Mouse (Mus musculus) lung, embryonic 15.5 days (tissue): ENCODE results near the gene Tmem260. TPM values are rescaled to one million over a fixed set of nuclear protein-coding genes. Genes with fewer than 3 reads are reported as not detected.
"Not testable (repeated sequence)": the region's sequence is repeated elsewhere in the genome, so short reads cannot be mapped to it uniquely, and the experiment has no call there.

Source experiments
- ATAC-seq: fragments of 200-750 bp; cut with Nextera tagmentation; 2 replicates; pipeline ENCODE4 v1.8.0; 2017; ENCODE audit warnings: moderate number of reproducible peaks, borderline replicate concordance; ENCODE audit not compliant: low FRiP score, low TSS enrichment; ENCODE audit errors: extremely low read depth
- H3K27ac ChIP-seq: fragments of 300-500 bp; sonication (generic); 2 replicates; pipeline ENCODE4 v1.5.1; 2015; ENCODE audit warnings: moderate library complexity, mild to moderate bottlenecking, inconsistent platforms
- H3K27me3 ChIP-seq: fragments of 300-500 bp; sonication (generic); 2 replicates; pipeline ENCODE4 v1.6.1; 2015; ENCODE audit warnings: inconsistent platforms
- H3K36me3 ChIP-seq: fragments of 300-500 bp; sonication (generic); 2 replicates; pipeline ENCODE4 v1.6.1; 2015; ENCODE audit warnings: inconsistent platforms
- H3K4me1 ChIP-seq: fragments of 300-500 bp; sonication (generic); 2 replicates; pipeline ENCODE4 v1.6.1; 2015; ENCODE audit warnings: inconsistent platforms
- H3K4me2 ChIP-seq: fragments of 300-500 bp; sonication (generic); 2 replicates; pipeline ENCODE4 v1.6.1; 2015; ENCODE audit warnings: inconsistent platforms, mild to moderate bottlenecking, moderate library complexity
- H3K4me3 ChIP-seq: fragments of 300-500 bp; sonication (generic); 2 replicates; pipeline ENCODE4 v1.5.1; 2015; ENCODE audit warnings: mild to moderate bottlenecking, inconsistent platforms
- H3K9ac ChIP-seq: fragments of 300-500 bp; sonication (generic); 2 replicates; pipeline ENCODE4 v1.6.1; 2015; ENCODE audit warnings: inconsistent platforms
- H3K9me3 ChIP-seq: fragments of 300-500 bp; sonication (generic); 2 replicates; pipeline ENCODE4 v1.6.1; 2016; ENCODE audit warnings: inconsistent platforms
- WGBS: fragments of 180-500 bp; shearing (Covaris S2); methylation state at CpG from one replicate; pipeline ENCODE4 v1.1.7; 2015; 5-methylcytosine and 5-hydroxymethylcytosine counted together
- polyA plus RNA-seq: library from polyadenylated mRNA; unstranded; fragments of >200 nt; fragmentation: Nextera tagmentation; extraction: Ambion mirVana; gene quantifications from 2 replicates; pipeline ENCODE4 v1.2.1, GENCODE M21; 2015

Gene Tmem260
- polyA plus RNA-seq, 1 experiment from 2014 or later, result 24.4 TPM

DNA sequence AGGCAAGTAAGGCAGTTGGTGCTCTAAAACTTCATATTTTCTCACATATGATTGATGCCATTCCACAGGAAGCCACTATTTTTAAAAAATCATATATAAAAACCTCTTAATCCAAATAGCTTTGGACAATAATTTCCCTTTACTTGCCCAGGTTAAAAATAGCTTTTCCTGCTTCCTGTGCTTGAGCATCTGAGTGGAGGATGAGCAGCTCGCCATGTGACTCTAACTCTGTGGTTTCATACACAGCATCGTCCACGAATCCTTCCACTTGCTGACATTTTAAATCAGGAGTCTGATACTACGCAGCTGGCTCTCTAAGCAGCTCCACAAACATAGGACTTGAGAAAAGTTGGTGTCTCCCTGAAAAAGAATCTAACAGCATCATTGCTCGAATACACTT is 7.5 kb downstream of the Tmem260 start:
- Histone ChIP-seq H3K9ac (no peak overlapping the region), H3K27ac (no peak overlapping the region), H3K36me3 (peaks cover 11% of the 10 kb centered on the region; the same call in 1 of the 2 replicates), H3K4me2 (no peak overlapping the region), H3K4me3 (no peak overlapping the region), H3K27me3 (no peaks in the 10 kb centered on the region), H3K9me3 (no peaks in the 10 kb centered on the region), H3K4me1 (peaks cover 3% of the 10 kb centered on the region; the same call in 1 of the 2 replicates)
- WGBS, result 62% methylated on average over 5 of the region's 5 CpGs
- ATAC-seq, result no peak

DNA sequence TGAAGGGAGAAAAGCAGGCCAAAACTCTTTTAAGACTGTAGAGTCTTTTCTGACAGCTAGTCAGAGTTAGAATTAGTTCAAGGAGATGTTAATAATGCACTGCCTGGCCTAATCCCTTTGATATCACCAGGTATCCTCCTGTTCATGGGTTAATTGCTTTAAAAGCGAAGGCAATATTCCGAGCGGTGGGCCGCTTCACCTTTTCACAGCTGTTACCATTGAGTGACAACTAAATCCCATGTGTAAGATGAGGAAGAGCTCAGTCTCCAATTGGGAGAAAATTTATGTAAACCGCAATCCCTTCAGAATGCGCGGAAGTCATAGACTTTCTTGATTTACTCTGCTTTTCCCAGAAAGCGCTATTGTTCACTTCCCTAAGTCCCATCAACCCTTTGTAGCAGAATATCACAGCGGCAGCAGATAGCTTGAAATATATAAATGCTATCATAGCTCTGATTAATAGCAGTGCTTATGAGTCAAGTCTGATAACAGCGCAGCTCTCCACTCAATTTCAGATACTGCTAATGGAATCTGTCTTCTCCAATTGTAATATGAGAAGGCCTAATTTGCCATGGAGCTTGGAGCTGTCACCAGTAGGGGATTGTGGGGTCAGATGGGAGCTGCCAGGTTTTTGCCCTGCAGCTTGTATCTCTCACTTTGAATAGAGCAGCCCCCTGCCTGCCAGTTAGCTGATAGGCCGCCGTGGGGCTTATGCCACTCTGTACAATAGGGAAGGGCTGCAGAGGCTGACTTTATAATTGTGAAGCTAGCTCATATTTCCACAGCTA is 10.6 kb downstream of the Tmem260 start:
- ATAC-seq, result no peak
- no peak overlapping the region for H3K4me2 ChIP-seq
- no peaks in the 10 kb centered on the region for H3K4me1 ChIP-seq
- H3K9me3 ChIP-seq, result no peaks in the 10 kb centered on the region
- 72% methylated on average over 12 of the region's 12 CpGs for WGBS
- no peak overlapping the region for H3K9ac ChIP-seq
- no peaks in the 10 kb centered on the region for H3K27me3 ChIP-seq
- peaks cover 21% of the 10 kb centered on the region; the same call in 1 of the 2 replicates for H3K36me3 ChIP-seq
- no peak overlapping the region for H3K27ac ChIP-seq
- H3K4me3 ChIP-seq, result no peak overlapping the region

GRCm38 (mm10) chr14:48457288-48457938 is 11.5 kb downstream of the Tmem260 start:
- Histone ChIP-seq H3K4me3 (no peak overlapping the region), H3K27ac (no peak overlapping the region), H3K4me2 (no peak overlapping the region), H3K4me1 (no peaks in the 10 kb centered on the region), H3K36me3 (peaks cover 16% of the 10 kb centered on the region; the same call in 1 of the 2 replicates), H3K9me3 (no peaks in the 10 kb centered on the region), H3K9ac (no peak overlapping the region), H3K27me3 (no peaks in the 10 kb centered on the region)
- 83% methylated on average over 16 of the region's 16 CpGs for WGBS
- ATAC-seq, result no peak

- Histone ChIP-seq H3K9me3 (no peaks in the 10 kb centered on the region), H3K4me2 (no peak overlapping the region)
Observed at GRCm38 (mm10) chr14:48458901-48459300, 13.0 kb downstream of the Tmem260 start.

DNA sequence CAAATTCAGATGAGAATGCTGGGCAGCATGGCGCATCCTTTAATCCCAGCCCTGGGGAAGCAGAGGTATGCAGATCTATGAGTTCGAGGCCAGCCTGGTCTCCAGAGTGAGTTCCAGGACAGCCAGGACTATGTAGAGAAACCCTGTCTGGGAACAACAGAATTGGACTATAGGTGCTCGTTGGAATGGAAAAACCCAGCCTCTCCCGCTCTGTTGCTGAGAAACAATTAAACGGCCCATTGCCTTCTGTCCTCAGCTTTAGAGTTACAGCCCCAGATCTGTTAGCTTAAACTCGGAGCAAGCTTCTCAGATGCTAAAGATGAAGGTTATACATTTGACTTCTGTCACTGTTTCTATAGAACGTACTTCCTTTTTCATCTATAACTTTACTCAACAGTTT is 22.4 kb downstream of the Tmem260 start:
- Histone ChIP-seq H3K36me3 (no peaks in the 10 kb centered on the region; the same call in 1 of the 2 replicates), H3K4me1 (0 out of 2 replicates have a peak, but pooled peaks cover 3% of the 10 kb centered on the region), H3K4me3 (no peak overlapping the region), H3K27me3 (no peaks in the 10 kb centered on the region), H3K9me3 (no peaks in the 10 kb centered on the region), H3K4me2 (no peak overlapping the region), H3K9ac (no peak overlapping the region), H3K27ac (no peak overlapping the region)
- no peak for ATAC-seq
- WGBS, result 88% methylated on average over 7 of the region's 7 CpGs

More at GRCm38 (mm10) chr14:48458901-48459300, 13.0 kb downstream of the Tmem260 start:
- Histone ChIP-seq H3K27me3 (no peaks in the 10 kb centered on the region), H3K9ac (no peak overlapping the region), H3K4me1 (no peaks in the 10 kb centered on the region), H3K36me3 (peaks cover 16% of the 10 kb centered on the region; the same call in 1 of the 2 replicates), H3K4me3 (no peak overlapping the region), H3K27ac (no peak overlapping the region)
- 59% methylated on average over 9 of the region's 9 CpGs for WGBS
- ATAC-seq, result no peak

- 84% methylated on average over 10 of the region's 10 CpGs for WGBS
- Histone ChIP-seq H3K27ac (no peak overlapping the region), H3K9me3 (no peaks in the 10 kb centered on the region), H3K27me3 (no peaks in the 10 kb centered on the region), H3K4me3 (no peak overlapping the region), H3K4me1 (0 out of 2 replicates have a peak, but pooled peaks cover 4% of the 10 kb centered on the region), H3K4me2 (no peak overlapping the region), H3K36me3 (peaks cover 7% of the 10 kb centered on the region; the same call in 1 of the 2 replicates), H3K9ac (no peak overlapping the region)
- ATAC-seq, result no peak
Observed at GRCm38 (mm10) chr14:48470742-48471487, 25.0 kb downstream of the Tmem260 start.

DNA sequence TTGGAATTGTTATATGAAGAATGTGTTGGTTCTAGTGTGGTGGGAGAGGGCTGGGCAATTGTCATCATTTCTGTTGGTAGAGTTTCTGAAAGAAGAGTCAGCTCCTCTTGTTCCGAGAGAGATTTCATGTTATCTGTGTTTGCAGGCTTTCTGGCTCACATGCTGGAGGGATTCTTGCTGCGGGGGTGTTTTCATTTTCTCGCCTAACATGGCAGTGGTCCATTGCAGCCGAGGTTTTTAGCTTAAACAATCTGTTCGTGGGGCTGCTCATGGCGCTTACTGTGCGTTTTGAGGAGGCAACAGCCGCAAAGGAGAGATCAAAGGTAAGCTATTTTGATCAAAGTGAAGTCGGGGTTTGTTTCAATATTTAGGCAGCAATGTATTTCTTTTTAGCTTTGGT is 26.3 kb downstream of the Tmem260 start:
- Histone ChIP-seq H3K4me1 (peaks cover 14% of the 10 kb centered on the region; the same call in 1 of the 2 replicates), H3K9ac (no peak overlapping the region), H3K27me3 (no peaks in the 10 kb centered on the region), H3K36me3 (peaks cover 7% of the 10 kb centered on the region; the same call in 1 of the 2 replicates), H3K9me3 (no peaks in the 10 kb centered on the region), H3K4me3 (no peak overlapping the region), H3K4me2 (no peak overlapping the region), H3K27ac (no peak overlapping the region)
- WGBS, result 44% methylated on average over 9 of the region's 9 CpGs
- no peak for ATAC-seq

- Histone ChIP-seq H3K4me1 (peaks cover 20% of the 10 kb centered on the region; the same call in 1 of the 2 replicates), H3K27ac (0 out of 2 replicates have a peak overlapping the region, but pooled peaks have one; percentile 49), H3K36me3 (peaks cover 13% of the 10 kb centered on the region), H3K4me2 (no peak overlapping the region), H3K4me3 (no peak overlapping the region), H3K9me3 (no peaks in the 10 kb centered on the region), H3K9ac (no peak overlapping the region), H3K27me3 (no peaks in the 10 kb centered on the region)
- 61% methylated on average over 1 of the region's 1 CpGs for WGBS
- no peak for ATAC-seq
Observed at GRCm38 (mm10) chr14:48475370-48475769, 29.4 kb downstream of the Tmem260 start.

DNA sequence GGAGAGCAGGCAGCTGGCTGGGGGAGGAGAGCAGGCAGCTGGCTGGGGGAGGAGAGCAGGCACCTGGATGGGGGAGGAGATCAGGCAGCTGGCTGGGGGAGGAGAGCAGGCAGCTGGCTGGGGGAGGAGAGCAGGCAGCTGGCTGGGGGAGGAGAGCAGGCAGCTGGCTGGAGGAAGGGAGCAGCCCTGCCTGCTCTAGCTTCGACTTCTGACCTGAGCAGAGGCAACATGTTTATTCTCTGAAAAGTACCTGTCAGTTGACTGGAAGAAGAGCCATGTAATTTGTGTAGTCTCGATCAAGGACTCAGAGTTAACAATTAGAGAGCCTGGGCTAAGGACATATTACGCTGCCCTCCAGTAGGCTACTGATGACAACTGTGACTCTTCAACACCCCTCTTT is 29.9 kb downstream of the Tmem260 start:
- H3K27me3 ChIP-seq, H3K9ac ChIP-seq, H3K4me3 ChIP-seq, H3K9me3 ChIP-seq: not testable (repeated sequence)
- WGBS, result 22% methylated on average over 3 of the region's 3 CpGs
- H3K36me3 ChIP-seq, result peaks cover 13% of the 10 kb centered on the region
- H3K27ac ChIP-seq, result peak overlapping the region; percentile 37
- ATAC-seq, result peak; percentile 57; the same call in 1 of the 2 replicates
- peak overlapping the region; percentile 3; the same call in 1 of the 2 replicates for H3K4me2 ChIP-seq
- peaks cover 20% of the 10 kb centered on the region; the same call in 1 of the 2 replicates for H3K4me1 ChIP-seq

DNA sequence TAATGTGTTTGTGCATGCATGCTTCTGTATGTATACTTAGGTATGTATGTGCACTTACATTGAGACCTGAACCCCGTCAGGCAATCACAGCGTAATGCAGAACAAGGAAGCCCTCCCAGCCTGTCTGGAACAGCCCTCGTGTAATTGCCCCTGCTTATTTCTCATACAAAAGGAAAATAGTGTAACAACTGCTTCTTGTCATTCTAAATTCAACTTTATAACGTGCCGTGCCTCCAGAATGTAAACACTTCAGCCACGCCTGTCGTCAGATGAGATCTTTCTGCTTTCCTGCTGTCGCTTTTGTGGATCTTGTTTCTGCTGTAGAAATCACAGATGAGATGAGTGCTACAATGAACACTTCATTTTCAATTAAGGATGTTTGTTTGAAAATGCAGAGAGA is 30.4 kb downstream of the Tmem260 start:
- no peaks in the 10 kb centered on the region for H3K27me3 ChIP-seq
- H3K9ac ChIP-seq, result no peak overlapping the region
- WGBS, result 25% methylated on average over 8 of the region's 8 CpGs
- H3K4me3 ChIP-seq, result no peak overlapping the region
- H3K36me3 ChIP-seq, result peaks cover 13% of the 10 kb centered on the region
- H3K4me2 ChIP-seq, result peak overlapping the region; percentile 3; the same call in 1 of the 2 replicates
- ATAC-seq, result peak; percentile 85; the same call in 1 of the 2 replicates
- peak overlapping the region; percentile 37 for H3K27ac ChIP-seq
- H3K4me1 ChIP-seq, result peaks cover 20% of the 10 kb centered on the region; the same call in 1 of the 2 replicates
- no peaks in the 10 kb centered on the region for H3K9me3 ChIP-seq

GRCm38 (mm10) chr14:48481591-48481990 is 35.7 kb downstream of the Tmem260 start:
- Histone ChIP-seq H3K27ac (no peak overlapping the region), H3K4me2 (no peak overlapping the region), H3K9ac (no peak overlapping the region), H3K4me3 (no peak overlapping the region), H3K27me3 (no peaks in the 10 kb centered on the region), H3K36me3 (peaks cover 7% of the 10 kb centered on the region), H3K9me3 (no peaks in the 10 kb centered on the region), H3K4me1 (peaks cover 12% of the 10 kb centered on the region; the same call in 1 of the 2 replicates)
- WGBS, result 54% methylated on average over 7 of the region's 7 CpGs
- ATAC-seq, result no peak
